Mouse (Mus musculus) intestine, embryonic 16.5 days (tissue): ENCODE results near the gene Lypd6. TPM values are rescaled to one million over a fixed set of nuclear protein-coding genes. Genes with fewer than 3 reads are reported as not detected.

Experiments
- ATAC-seq: fragments of 200-750 bp; cut with Nextera tagmentation; 2 replicates; pipeline ENCODE4 v1.8.0; 2017; ENCODE audit warnings: moderate TSS enrichment, moderate library complexity
- H3K27ac ChIP-seq: fragments of 300-500 bp; sonication (generic); 2 replicates; pipeline ENCODE4 v1.5.1; 2014; ENCODE audit warnings: mild to moderate bottlenecking, low read length
- H3K27me3 ChIP-seq: fragments of 300-500 bp; sonication (generic); replicated peaks from 2 replicates; pipeline ENCODE4 v1.6.1; 2014; ENCODE audit warnings: low read length, control low read depth, mixed read lengths; ENCODE audit not compliant: control insufficient read depth, insufficient read depth
- H3K36me3 ChIP-seq: fragments of 300-500 bp; sonication (generic); 2 replicates; pipeline ENCODE4 v1.6.1; 2014; ENCODE audit warnings: low read length, control low read depth; ENCODE audit not compliant: control insufficient read depth, insufficient read depth
- H3K4me1 ChIP-seq: fragments of 300-500 bp; sonication (generic); 2 replicates; pipeline ENCODE4 v1.6.1; 2014; ENCODE audit warnings: low read length, control low read depth, mixed read lengths; ENCODE audit not compliant: control insufficient read depth, insufficient read depth
- H3K4me2 ChIP-seq: fragments of 300-500 bp; sonication (generic); 2 replicates; pipeline ENCODE4 v1.6.1; 2014; ENCODE audit warnings: low read depth, low read length, control low read depth
- H3K4me3 ChIP-seq: fragments of 300-500 bp; sonication (generic); 2 replicates; pipeline ENCODE4 v1.5.1; 2014; ENCODE audit warnings: mild to moderate bottlenecking, low read length
- H3K9ac ChIP-seq: fragments of 300-500 bp; sonication (generic); 2 replicates; pipeline ENCODE4 v1.6.1; 2014; ENCODE audit warnings: low read depth, low read length
- H3K9me3 ChIP-seq: fragments of 300-500 bp; sonication (generic); 2 replicates; pipeline ENCODE4 v1.6.1; 2016; ENCODE audit warnings: low read length, control low read depth; ENCODE audit not compliant: control insufficient read depth
- WGBS: fragments of 180-500 bp; shearing (Covaris S2); extraction: QIAGEN DNeasy Blood & Tissue Kit; methylation state at CpG from one replicate; pipeline ENCODE4 v1.1.7; 2014; 5-methylcytosine and 5-hydroxymethylcytosine counted together
- polyA plus RNA-seq: library from polyadenylated mRNA; unstranded; fragments of >200 nt; fragmentation: Nextera tagmentation; extraction: Ambion mirVana; gene quantifications from 2 replicates; pipeline ENCODE4 v1.2.1, GENCODE M21; 2015

Gene Lypd6
- polyA plus RNA-seq, 1 experiment from 2014 or later = 14.6 TPM

GRCm38 (mm10) chr2:50065902-50066245, 355 bp upstream of the Lypd6 start:
- 1% methylated on average over 14 of the region's 14 CpGs for WGBS

DNA sequence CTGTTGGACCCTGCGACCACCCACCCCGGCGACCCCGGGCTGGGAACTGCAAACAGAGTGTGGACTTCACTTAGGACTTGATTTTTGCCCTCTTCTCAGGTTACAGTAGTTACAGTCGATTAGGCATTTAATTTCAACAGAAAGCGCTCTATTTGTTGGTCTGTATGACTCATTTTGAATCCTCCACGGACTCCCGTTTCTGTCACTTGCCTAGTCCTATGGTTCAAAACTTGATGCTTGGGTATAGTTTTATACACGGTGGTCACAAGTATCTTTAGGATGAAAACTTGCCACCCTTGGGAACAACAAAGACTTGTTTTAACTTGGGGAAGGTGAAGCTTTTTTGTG, 713 bp downstream of the Lypd6 start:
- H3K27ac ChIP-seq = peak overlapping the region; percentile 66
- no peaks in the 10 kb centered on the region for H3K27me3 ChIP-seq
- H3K9ac ChIP-seq = peak overlapping the region; percentile 78
- H3K36me3 ChIP-seq = no peaks in the 10 kb centered on the region
- WGBS = 2% methylated on average over 9 of the region's 9 CpGs
- H3K4me1 ChIP-seq = 0 out of 2 replicates have a peak, but pooled peaks cover 2% of the 10 kb centered on the region
- H3K4me3 ChIP-seq = peak overlapping the region; percentile 77
- ATAC-seq = no peak
- H3K4me2 ChIP-seq = peak overlapping the region; percentile 95
- H3K9me3 ChIP-seq = no peaks in the 10 kb centered on the region

More at GRCm38 (mm10) chr2:50065902-50066245, 355 bp upstream of the Lypd6 start:
- Histone ChIP-seq H3K4me3 (peak overlapping the region; percentile 77), H3K4me2 (peak overlapping the region; percentile 95), H3K4me1 (0 out of 2 replicates have a peak, but pooled peaks cover 2% of the 10 kb centered on the region), H3K36me3 (no peaks in the 10 kb centered on the region), H3K9ac (peak overlapping the region; percentile 78), H3K27me3 (no peaks in the 10 kb centered on the region), H3K27ac (peak overlapping the region; percentile 51; the same call in 1 of the 2 replicates), H3K9me3 (no peaks in the 10 kb centered on the region)
- ATAC-seq = peak; percentile 67

DNA sequence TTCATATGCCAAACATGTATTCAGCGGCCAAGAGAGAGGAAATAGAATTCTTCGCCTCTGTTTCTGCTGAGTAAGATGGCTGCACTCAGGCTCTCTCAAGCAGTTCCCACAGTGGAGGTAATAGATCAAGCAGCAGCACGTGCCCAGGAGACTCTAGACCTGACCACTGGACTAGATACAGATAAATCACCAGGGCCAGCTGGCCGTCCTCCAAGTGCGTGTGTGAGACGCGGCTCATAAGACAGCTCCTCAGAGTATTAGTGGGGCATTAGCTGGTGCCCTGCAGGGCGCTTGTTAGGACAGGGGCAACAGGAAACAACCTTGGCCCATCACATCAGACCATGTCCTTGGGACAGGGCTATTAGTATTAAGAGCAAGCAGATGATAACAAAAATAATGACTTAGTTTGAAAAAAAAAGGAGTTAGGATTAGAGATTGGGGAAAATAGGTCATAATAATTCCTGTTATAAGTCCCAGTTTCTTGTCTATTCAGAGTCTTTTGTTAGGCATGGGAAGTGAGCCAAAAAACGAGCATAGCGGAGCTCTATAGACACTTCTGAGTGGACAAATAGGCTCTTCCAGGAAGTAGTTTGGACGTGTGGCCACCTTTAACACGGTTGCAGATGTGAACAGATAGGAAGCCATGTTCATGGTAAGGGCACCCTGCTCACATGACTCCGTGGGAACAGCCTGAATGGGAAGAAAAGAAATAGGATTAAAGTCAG, 3.5 kb downstream of the Lypd6 start:
- H3K4me2 ChIP-seq = no peak overlapping the region; the same call in 1 of the 2 replicates
- WGBS = 45% methylated on average over 13 of the region's 13 CpGs
- no peak overlapping the region for H3K4me3 ChIP-seq
- peak overlapping the region; percentile 0; the same call in 1 of the 2 replicates for H3K27ac ChIP-seq
- no peaks in the 10 kb centered on the region for H3K9me3 ChIP-seq
- no peak overlapping the region for H3K9ac ChIP-seq
- ATAC-seq = peak; percentile 12; the same call in 1 of the 2 replicates
- H3K36me3 ChIP-seq = no peaks in the 10 kb centered on the region
- H3K27me3 ChIP-seq = no peaks in the 10 kb centered on the region
- H3K4me1 ChIP-seq = 0 out of 2 replicates have a peak, but pooled peaks cover 2% of the 10 kb centered on the region

GRCm38 (mm10) chr2:50072158-50072557, 5.9 kb downstream of the Lypd6 start:
- Histone ChIP-seq H3K27me3 (no peaks in the 10 kb centered on the region), H3K4me1 (0 out of 2 replicates have a peak, but pooled peaks cover 2% of the 10 kb centered on the region), H3K9ac (no peak overlapping the region), H3K9me3 (no peaks in the 10 kb centered on the region), H3K36me3 (no peaks in the 10 kb centered on the region), H3K4me3 (no peak overlapping the region), H3K27ac (no peak overlapping the region), H3K4me2 (no peak overlapping the region)
- ATAC-seq = no peak
- WGBS = 83% methylated on average over 4 of the region's 4 CpGs

- Histone ChIP-seq H3K36me3 (no peaks in the 10 kb centered on the region), H3K9ac (no peak overlapping the region), H3K9me3 (no peaks in the 10 kb centered on the region), H3K4me3 (no peak overlapping the region), H3K4me1 (no peaks in the 10 kb centered on the region), H3K27ac (no peak overlapping the region), H3K4me2 (no peak overlapping the region), H3K27me3 (no peaks in the 10 kb centered on the region)
- no peak for ATAC-seq
- 65% methylated on average over 3 of the region's 3 CpGs for WGBS
These were observed 18.5 kb downstream of the Lypd6 start for GRCm38 (mm10) chr2:50084746-50085145.

DNA sequence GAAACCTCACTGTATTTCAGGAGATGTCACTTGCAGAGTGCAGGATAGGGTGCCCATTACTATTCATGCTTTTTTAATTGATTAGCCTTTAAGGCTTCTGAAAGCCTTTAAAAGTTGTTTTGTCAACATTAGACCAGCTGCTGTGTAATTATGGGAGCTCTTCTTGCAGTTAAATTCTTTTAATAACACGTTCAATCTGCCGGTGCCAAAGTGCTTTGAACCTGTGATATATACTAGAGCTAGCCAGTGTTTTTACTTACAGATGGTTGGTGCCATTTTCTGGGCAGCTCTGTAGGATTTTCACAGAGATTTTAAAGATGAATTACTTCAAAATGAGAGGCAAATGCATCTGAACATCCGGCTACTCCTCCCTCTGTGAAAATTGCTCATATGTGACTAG, 21.5 kb downstream of the Lypd6 start:
- no peaks in the 10 kb centered on the region for H3K4me1 ChIP-seq
- H3K27ac ChIP-seq = no peak overlapping the region
- ATAC-seq = no peak
- 81% methylated on average over 3 of the region's 3 CpGs for WGBS
- H3K27me3 ChIP-seq = no peaks in the 10 kb centered on the region
- H3K36me3 ChIP-seq = no peaks in the 10 kb centered on the region
- H3K9ac ChIP-seq = no peak overlapping the region
- no peak overlapping the region for H3K4me3 ChIP-seq
- no peak overlapping the region for H3K4me2 ChIP-seq
- no peaks in the 10 kb centered on the region for H3K9me3 ChIP-seq

- Histone ChIP-seq H3K9me3 (no peaks in the 10 kb centered on the region), H3K4me2 (no peak overlapping the region), H3K27me3 (no peaks in the 10 kb centered on the region), H3K27ac (no peak overlapping the region), H3K36me3 (no peaks in the 10 kb centered on the region), H3K9ac (no peak overlapping the region), H3K4me3 (no peak overlapping the region), H3K4me1 (peaks cover 17% of the 10 kb centered on the region)
- ATAC-seq = no peak
- 48% methylated on average over 3 of the region's 3 CpGs for WGBS
These were observed 30.1 kb downstream of the Lypd6 start for GRCm38 (mm10) chr2:50096336-50096735.

- Histone ChIP-seq H3K4me2 (peak overlapping the region; percentile 25; the same call in 1 of the 2 replicates), H3K4me3 (no peak overlapping the region), H3K9ac (no peak overlapping the region), H3K27ac (peak overlapping the region; percentile 85), H3K27me3 (no peaks in the 10 kb centered on the region), H3K36me3 (no peaks in the 10 kb centered on the region), H3K4me1 (peaks cover 22% of the 10 kb centered on the region), H3K9me3 (no peaks in the 10 kb centered on the region)
- 17% methylated on average over 9 of the region's 9 CpGs for WGBS
- peak; percentile 94 for ATAC-seq
These were observed 34.3 kb downstream of the Lypd6 start for GRCm38 (mm10) chr2:50100364-50101151.

- no peak overlapping the region for H3K4me3 ChIP-seq
- H3K27ac ChIP-seq = peak overlapping the region; percentile 85
- no peaks in the 10 kb centered on the region for H3K9me3 ChIP-seq
- H3K27me3 ChIP-seq = no peaks in the 10 kb centered on the region
- 50% methylated on average over 1 of the region's 1 CpGs for WGBS
- H3K9ac ChIP-seq = no peak overlapping the region
- ATAC-seq = no peak
- H3K36me3 ChIP-seq = no peaks in the 10 kb centered on the region
- H3K4me2 ChIP-seq = no peak overlapping the region
- peaks cover 21% of the 10 kb centered on the region for H3K4me1 ChIP-seq
These were observed 34.9 kb downstream of the Lypd6 start for GRCm38 (mm10) chr2:50101152-50101450.
